Mouse (Mus musculus) kidney, adult 8-10 months (tissue): Measurements from ENCODE around the gene Rbms1.

Source experiments
- DNase-seq, 2 experiments: peaks; one replicate each; pipeline ENCODE4 v3.0.0; 2022

Gene Rbms1

GRCm38 (mm10) chr2:60877543-60878386 is 85.2 kb downstream of the Rbms1 start:
- no peak for DNase-seq

- DNase-seq, result no peak
Observed at GRCm38 (mm10) chr2:60876891-60877290, 86.1 kb downstream of the Rbms1 start.

- no peak for DNase-seq
Observed at GRCm38 (mm10) chr2:60872095-60872811, 90.7 kb downstream of the Rbms1 start.

GRCm38 (mm10) chr2:60871001-60871400 is 92.0 kb downstream of the Rbms1 start:
- no peak for DNase-seq

GRCm38 (mm10) chr2:60870450-60870849 is 92.5 kb downstream of the Rbms1 start:
- no peak for DNase-seq

GRCm38 (mm10) chr2:60869001-60869743 is 93.8 kb downstream of the Rbms1 start:
- DNase-seq, result no peak

- DNase-seq, result no peak
Observed at GRCm38 (mm10) chr2:60868060-60868662, 94.8 kb downstream of the Rbms1 start.

GRCm38 (mm10) chr2:60867304-60867703 is 95.7 kb downstream of the Rbms1 start:
- no peak for DNase-seq

- no peak for DNase-seq
Observed at GRCm38 (mm10) chr2:60865869-60866268, 97.1 kb downstream of the Rbms1 start.

- peak; percentile 50 to 58 for DNase-seq
Observed at GRCm38 (mm10) chr2:60864977-60865376, 98.0 kb downstream of the Rbms1 start.

GRCm38 (mm10) chr2:60864256-60864795 is 98.7 kb downstream of the Rbms1 start:
- no peak for DNase-seq

- peak in 1 of 2 experiments; percentile 52 for DNase-seq
Observed at GRCm38 (mm10) chr2:60863827-60864226, 99.2 kb downstream of the Rbms1 start.

- no peak for DNase-seq
Observed at GRCm38 (mm10) chr2:60862913-60863711, 99.9 kb downstream of the Rbms1 start.

GRCm38 (mm10) chr2:60858116-60858515 is 104.9 kb downstream of the Rbms1 start:
- no peak for DNase-seq

GRCm38 (mm10) chr2:60856097-60856496 is 106.9 kb downstream of the Rbms1 start:
- no peak for DNase-seq

GRCm38 (mm10) chr2:60855006-60855405 is 108.0 kb downstream of the Rbms1 start:
- peak; percentile 55 to 64 for DNase-seq

- DNase-seq, result no peak
Observed at GRCm38 (mm10) chr2:60851898-60852297, 111.1 kb downstream of the Rbms1 start.

GRCm38 (mm10) chr2:60851057-60851718 is 111.8 kb downstream of the Rbms1 start:
- DNase-seq, result no peak

GRCm38 (mm10) chr2:60848478-60848877 is 114.5 kb downstream of the Rbms1 start:
- DNase-seq, result no peak

- DNase-seq, result no peak
Observed at GRCm38 (mm10) chr2:60847984-60848383, 115.0 kb downstream of the Rbms1 start.

- DNase-seq, result no peak
Observed at GRCm38 (mm10) chr2:60845316-60845894, 117.6 kb downstream of the Rbms1 start.
